Mouse (Mus musculus) lung, adult 2 months (tissue): ENCODE measurements at regions not wholly inside any gene's neighbourhood (a gene's known extent, or its start where the extent isn't known, plus 50 kb on each side); places are given as distances from the start of the nearest gene placed in this dataset.

Source experiments
- DNase-seq: peaks from one replicate; pipeline ENCODE4 v3.0.0; 2022
- H3K4me1 ChIP-seq: fragments of 200-500 bp; 2 replicates; pipeline ENCODE4 v1.6.1; 2011; ENCODE audit warnings: low read length; ENCODE audit not compliant: control insufficient read depth, insufficient read depth
- H3K4me3 ChIP-seq: fragments of 200-500 bp; replicated peaks from 2 replicates; pipeline ENCODE3; 2011; ENCODE audit warnings: low read depth, mild to moderate bottlenecking, control low read depth, low read length; ENCODE audit errors: extremely low read depth
- CTCF ChIP-seq: fragments of 200-500 bp; IDR thresholded peaks from 2 replicates; pipeline ENCODE4 v1.5.1; 2011; ENCODE audit warnings: mild to moderate bottlenecking, low read length, control low read depth; ENCODE audit not compliant: insufficient read depth
- POLR2A ChIP-seq: fragments of 200-500 bp; IDR thresholded peaks from 2 replicates; pipeline ENCODE4 v1.6.1; 2011; ENCODE audit warnings: low read depth, mild to moderate bottlenecking, control low read depth, low read length, borderline replicate concordance; ENCODE audit errors: extremely low read depth
- WGBS: fragments of 180-500 bp; shearing (Covaris S2); methylation state at CpG from one replicate; pipeline ENCODE4 v1.1.7; 2018; 5-methylcytosine and 5-hydroxymethylcytosine counted together

DNA sequence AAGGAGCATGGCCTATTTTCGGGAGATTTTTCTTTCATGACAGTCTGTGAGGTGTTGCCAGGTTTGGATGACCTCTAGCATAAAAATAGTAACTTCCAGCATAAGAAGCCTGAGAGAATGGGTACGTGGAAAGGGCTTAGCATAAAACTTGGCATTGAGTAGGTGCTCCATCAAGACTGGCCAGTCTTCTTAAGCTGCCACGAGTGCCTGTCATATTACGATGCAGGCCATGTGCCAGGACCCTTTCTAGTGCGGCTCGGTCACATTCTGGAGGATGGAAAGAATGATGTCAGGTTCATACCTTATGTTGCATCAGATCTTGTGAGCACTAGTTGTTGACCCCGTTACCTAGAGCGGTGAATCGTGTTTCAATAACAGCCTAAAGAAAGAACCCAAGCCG, 311.0 kb downstream of the Ttll7 start:
- WGBS: 65% methylated on average over 10 of the region's 10 CpGs
- no peak for DNase-seq
- TF ChIP-seq CTCF (no peak), POLR2A (no peak)

DNA sequence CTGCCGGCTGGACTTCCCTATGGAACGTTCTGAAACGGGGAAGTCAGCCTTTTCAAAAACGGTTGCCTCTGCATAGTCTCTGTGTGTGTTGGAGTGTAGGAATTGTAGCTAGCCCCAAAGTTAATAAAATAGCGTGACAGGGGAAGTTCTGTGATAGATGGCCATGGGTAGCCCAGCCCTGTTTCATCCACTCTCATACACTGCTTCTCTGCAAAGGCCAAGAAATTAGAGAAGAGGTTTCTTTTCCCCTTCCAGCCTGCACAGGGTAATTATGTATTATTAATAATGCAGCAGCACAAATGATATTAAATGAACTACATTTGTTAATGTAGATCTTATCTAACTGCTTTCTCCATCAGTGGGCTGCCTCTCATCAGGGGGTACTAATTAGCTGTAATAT, 311.4 kb downstream of the Ttll7 start:
- 70% methylated on average over 5 of the region's 5 CpGs for WGBS
- H3K4me3 ChIP-seq: no peak overlapping the region
- DNase-seq: no peak
- TF ChIP-seq CTCF (no peak), POLR2A (no peak)
- no peaks in the 10 kb centered on the region for H3K4me1 ChIP-seq

More for the DNA sequence above, 311.0 kb downstream of the Ttll7 start:
- Histone ChIP-seq H3K4me1 (no peaks in the 10 kb centered on the region), H3K4me3 (no peak overlapping the region)

DNA sequence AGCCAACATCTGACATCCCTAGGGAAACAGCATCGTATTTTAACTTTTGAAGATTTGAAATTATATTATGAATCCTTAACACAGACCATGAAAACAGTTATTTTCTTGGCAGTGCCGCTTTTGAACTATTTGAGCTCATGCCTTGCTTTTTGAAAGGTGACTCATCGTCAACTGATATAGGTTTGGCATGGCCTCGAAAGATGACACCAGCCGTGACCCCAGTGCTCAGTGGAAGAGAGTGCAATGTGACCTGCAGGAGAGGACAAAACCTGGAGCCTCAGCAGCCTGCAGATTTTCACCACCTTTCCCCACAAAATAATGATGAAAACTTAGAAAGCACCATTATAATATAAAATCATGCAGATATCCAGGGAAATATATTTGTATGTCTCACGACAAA, 312.8 kb downstream of the Ttll7 start:
- 78% methylated on average over 6 of the region's 6 CpGs for WGBS
- TF ChIP-seq POLR2A (no peak), CTCF (no peak)
- no peak for DNase-seq
- no peak overlapping the region for H3K4me3 ChIP-seq
- no peaks in the 10 kb centered on the region for H3K4me1 ChIP-seq

DNA sequence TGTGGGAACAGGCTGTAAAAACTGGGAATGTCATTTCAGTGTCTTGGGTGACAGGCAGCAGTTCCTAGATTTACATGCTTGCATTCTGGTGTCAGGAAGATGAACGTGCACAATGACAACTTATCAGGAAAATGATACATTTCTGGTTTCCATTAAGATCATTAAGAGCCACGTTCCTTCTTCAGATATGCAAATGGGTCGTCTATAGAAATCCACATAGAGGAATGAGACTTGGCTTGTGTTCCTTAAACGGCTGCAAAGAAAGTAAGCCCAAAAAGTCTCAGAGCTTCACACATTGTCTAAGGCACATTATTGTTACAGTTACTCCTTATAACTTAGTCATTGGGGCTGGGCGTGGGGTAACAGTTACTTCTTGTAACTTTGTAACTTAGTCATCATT, 314.4 kb downstream of the Ttll7 start:
- no peak overlapping the region for H3K4me3 ChIP-seq
- H3K4me1 ChIP-seq: no peaks in the 10 kb centered on the region
- no peak for DNase-seq
- TF ChIP-seq CTCF (no peak), POLR2A (no peak)
- WGBS: 68% methylated on average over 5 of the region's 5 CpGs

DNA sequence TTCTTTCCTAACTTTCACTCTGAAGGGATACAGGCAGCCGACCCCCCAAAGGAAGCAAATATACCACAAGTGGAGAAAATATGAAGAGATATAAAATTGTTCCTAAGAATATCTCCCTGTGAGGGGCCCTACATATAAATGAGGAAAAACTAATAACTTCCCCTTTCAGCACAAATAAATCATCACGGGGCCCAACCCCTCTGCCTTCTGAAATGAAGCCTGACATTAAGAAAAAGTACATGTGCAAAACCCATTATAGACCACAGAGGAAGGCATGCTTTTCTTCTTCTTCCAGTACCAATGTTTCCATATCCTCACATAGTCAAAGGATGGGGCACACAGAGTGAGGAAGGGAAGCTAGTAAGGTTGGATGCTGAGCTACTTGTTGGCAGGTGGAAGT, 317.0 kb downstream of the Ttll7 start:
- no peak for DNase-seq
- Histone ChIP-seq H3K4me1 (no peaks in the 10 kb centered on the region), H3K4me3 (no peak overlapping the region)
- WGBS: 63% methylated on average over 2 of the region's 2 CpGs
- TF ChIP-seq CTCF: no peak
- TF ChIP-seq POLR2A: no peak

DNA sequence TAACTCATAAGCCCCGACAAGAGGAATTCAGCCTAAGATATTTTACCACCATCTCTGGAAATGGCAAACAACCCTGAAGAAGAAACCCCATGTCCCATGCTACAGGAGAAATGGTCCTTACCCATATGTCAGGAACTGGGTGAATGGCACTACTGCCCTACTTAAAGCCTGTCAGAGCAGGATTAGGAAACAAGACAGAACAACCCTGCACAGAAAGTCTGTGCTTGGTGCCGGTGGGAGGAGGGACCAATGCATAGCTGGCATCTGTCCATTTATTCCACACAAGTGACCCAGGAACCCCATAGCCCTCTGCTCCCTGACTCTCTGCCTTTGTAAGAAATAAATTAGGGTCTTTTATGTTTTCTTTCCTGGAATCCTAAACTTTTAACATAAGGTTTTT, 317.9 kb downstream of the Ttll7 start:
- WGBS: 68% methylated on average over 2 of the region's 2 CpGs
- Histone ChIP-seq H3K4me1 (no peaks in the 10 kb centered on the region), H3K4me3 (no peak overlapping the region)
- TF ChIP-seq POLR2A (no peak), CTCF (no peak)
- no peak for DNase-seq

DNA sequence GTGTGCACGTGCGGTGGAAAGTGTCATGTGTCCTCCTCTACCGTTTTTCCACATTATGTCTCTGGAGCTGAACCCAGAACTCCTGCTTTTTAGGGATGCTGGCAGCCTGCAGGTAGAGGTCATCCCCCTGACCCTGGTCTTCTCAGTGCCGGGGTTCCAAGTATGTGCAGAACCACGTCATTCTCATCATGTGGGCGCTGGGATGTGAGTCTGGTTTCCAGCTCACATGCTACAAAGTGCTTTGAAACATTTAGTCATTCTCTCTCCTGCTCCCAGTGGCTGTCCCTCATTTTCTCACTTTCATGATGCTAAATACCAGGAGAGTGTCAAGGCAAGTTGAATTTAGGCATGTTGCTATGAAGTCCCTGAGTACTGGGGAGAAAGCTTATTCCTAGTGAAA, 326.6 kb downstream of the Ttll7 start:
- no peaks in the 10 kb centered on the region; the same call in 1 of the 2 replicates for H3K4me1 ChIP-seq
- TF ChIP-seq POLR2A (no peak), CTCF (no peak)
- 79% methylated on average over 6 of the region's 6 CpGs for WGBS
- DNase-seq: no peak
- no peak overlapping the region for H3K4me3 ChIP-seq

DNA sequence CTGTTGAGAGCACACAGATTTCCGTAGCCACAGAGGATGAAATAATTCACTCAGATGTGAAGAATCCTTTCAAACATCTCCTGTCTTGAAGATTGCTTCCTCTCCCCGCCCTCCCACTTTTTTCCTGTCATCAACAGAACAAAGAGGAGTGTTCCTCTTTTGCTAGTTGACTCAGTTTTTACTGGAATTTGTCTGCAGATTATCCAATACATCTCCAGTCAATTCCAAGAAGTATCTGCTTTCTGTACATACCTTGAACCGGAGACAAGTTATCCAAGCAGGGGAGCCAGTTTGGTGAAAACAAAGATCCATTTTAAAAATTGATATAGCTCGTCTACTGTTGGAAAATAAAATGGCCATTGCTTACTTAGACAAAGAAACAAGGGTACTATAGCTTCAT, 328.5 kb downstream of the Ttll7 start:
- no peaks in the 10 kb centered on the region; the same call in 1 of the 2 replicates for H3K4me1 ChIP-seq
- DNase-seq: no peak
- TF ChIP-seq CTCF (no peak), POLR2A (no peak)
- no peak overlapping the region for H3K4me3 ChIP-seq
- WGBS: 59% methylated on average over 4 of the region's 4 CpGs

DNA sequence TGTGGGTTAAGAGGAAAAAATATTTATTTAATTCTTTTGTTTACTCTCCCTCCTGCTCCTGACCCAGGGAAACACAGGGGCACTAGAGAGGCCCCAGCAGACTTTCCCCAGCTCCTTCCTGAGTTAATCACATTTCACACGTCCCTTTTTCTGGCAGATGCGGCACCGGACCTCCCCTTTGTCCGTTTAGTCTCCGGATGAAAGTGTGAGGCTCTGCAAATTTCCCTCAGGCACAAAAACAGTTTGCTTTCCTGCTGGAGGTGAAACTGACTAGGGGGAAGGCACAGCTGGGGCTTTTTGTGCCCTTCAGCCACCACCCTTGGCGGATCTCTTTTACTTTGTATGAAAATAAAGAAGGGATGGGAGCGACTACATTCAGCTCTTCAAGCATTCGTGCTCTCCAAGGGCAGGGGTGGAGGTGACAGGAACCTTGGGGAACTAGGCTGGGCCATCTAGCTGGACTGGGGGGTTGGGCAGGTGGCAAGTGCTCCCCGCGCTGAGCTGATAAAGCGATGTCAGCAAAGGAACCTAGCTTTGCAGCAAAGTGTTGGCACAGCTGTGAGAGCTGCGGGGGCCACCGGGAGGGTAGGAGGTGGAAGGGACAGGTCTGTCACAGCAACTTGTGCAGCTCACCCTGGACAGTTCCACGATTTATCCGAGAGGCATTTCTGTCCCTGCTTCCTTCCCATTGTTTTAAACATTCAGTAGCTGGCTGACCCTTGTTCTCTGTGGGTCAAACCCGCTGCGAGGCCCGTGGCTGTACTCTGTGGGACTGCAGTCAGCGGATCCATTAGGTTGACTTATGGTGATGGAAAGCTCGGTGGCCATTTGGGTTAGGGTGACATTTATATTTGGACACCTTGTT, 329.6 kb downstream of the Ttll7 start:
- no peak for TF ChIP-seq CTCF
- TF ChIP-seq POLR2A: no peak
- 9% methylated on average over 20 of the region's 20 CpGs for WGBS
- no peaks in the 10 kb centered on the region; the same call in 1 of the 2 replicates for H3K4me1 ChIP-seq
- no peak overlapping the region for H3K4me3 ChIP-seq
- no peak for DNase-seq

DNA sequence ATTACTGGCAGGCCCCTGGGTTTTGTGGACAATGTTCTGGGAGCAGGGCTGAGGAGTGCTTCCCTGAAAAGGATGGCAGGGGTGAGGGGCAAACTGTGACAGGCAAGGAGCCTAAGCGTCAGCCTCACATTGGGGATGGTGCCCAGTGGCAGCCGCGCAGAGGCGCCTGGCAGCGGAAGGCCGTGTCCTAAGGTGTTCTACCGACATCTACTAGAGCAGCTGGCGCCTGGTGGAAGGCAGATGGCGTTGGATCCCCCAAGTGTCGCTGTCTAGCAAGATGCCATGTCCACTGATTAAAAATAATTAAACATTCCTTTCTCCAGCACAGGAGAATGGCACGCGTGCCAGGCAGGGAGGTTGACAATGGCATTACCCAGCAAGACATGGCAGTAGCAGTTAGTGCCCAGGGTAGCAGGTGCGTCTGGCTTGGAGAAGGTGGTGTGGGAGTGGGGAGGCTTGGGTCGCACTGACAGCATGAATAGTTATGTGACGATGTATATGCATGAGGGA, 330.3 kb downstream of the Ttll7 start:
- 60% methylated on average over 15 of the region's 15 CpGs for WGBS
- DNase-seq: no peak

More for the DNA sequence above, 330.3 kb downstream of the Ttll7 start:
- no peaks in the 10 kb centered on the region; the same call in 1 of the 2 replicates for H3K4me1 ChIP-seq
- no peak for TF ChIP-seq POLR2A
- no peak overlapping the region for H3K4me3 ChIP-seq
